In the genomic region with DNA sequence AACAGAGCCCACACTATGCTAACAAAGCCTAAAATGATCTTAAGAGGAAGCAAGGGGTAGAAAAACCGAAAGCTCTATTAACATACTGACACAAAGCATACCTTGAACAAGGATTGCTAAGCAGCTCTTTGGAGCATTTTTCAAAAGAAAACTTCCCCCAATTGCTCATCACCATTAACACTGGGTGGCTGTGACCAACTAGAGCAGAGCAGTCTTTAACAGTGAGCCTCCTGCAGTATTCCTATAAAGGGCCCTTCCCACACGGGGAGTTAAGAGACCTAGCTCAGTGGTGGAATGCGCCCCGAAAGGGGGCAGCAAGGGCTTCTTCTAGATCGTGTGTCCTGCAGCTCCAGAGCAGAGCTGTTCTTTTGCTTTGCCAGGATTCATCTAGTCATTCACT, we compare ENCODE assay signal across 19 mouse cellular contexts.
DNase-seq lines count a peak whose midpoint lies in the region; ATAC-seq and TF ChIP-seq lines count a peak whose summit lies in the region.
"Had no signal": no experiment of that assay in that cellular context is flagged by ENCODE, and none has a peak within 500 bp of the region (broad histone marks: within the 10 kb centered on the region; RNA-seq: fewer than 3 reads in every experiment).

No protein-coding gene starts in this region.

- no peak for TF ChIP-seq EP300 in CH12.LX (IDR thresholded peaks at IDR 0.05; ENCODE audit: low read length)

- H3K4me1 ChIP-seq in kidney, embryonic 16.5 days (ENCODE audit: insufficient read depth, low read length): no peaks in the 10 kb centered on the region
- peaks cover 0 to 27% of the 10 kb centered on the region in 2 experiments; a peak in 3 of 4 replicates for H3K4me1 ChIP-seq in CH12.LX (ENCODE audit: control insufficient read depth in 1 of 2, insufficient read depth in 2 of 2)
- peaks cover 17% of the 10 kb centered on the region for H3K4me1 ChIP-seq in midbrain, embryonic 14.5 days (ENCODE audit: control insufficient read depth, insufficient read depth, low read length)

- no peak for TF ChIP-seq RAD21 in CH12.LX (IDR thresholded peaks at IDR 0.05; ENCODE audit: low read depth, low read length)

- no peaks in the 10 kb centered on the region for H3K9me3 ChIP-seq in kidney, embryonic 16.5 days (ENCODE audit: low read length)
- H3K9me3 ChIP-seq in CH12.LX (replicated peaks; ENCODE audit: low read length): no peaks in the 10 kb centered on the region
- no peaks in the 10 kb centered on the region for H3K9me3 ChIP-seq in midbrain, embryonic 14.5 days (ENCODE audit: control insufficient read depth, low read length)
- H3K9me3 ChIP-seq: limb, embryonic 10.5 days; megakaryocyte, embryonic 14.5 days had no signal

- no peak overlapping the region for H3K4me2 ChIP-seq in kidney, embryonic 16.5 days (replicated peaks; ENCODE audit: low read depth, low read length)
- no peak overlapping the region for H3K4me2 ChIP-seq in CH12.LX (ENCODE audit: insufficient read depth, low read depth, poor library complexity, severe bottlenecking)
- no peak overlapping the region for H3K4me2 ChIP-seq in midbrain, embryonic 14.5 days (ENCODE audit: low read length)
- H3K4me2 ChIP-seq: heart, embryonic 12.5 days had no signal

- H3K4me3 ChIP-seq in kidney, embryonic 16.5 days (ENCODE audit: low read length): no peak overlapping the region
- H3K4me3 ChIP-seq in CH12.LX (replicated peaks in 1 of 3; ENCODE audit: low read depth in 2 of 3, low read length in 2 of 3, poor library complexity in 1 of 3): no peak overlapping the region
- H3K4me3 ChIP-seq in midbrain, embryonic 14.5 days (replicated peaks; ENCODE audit: low read depth, low read length): no peak overlapping the region
- H3K4me3 ChIP-seq: heart, embryonic 12.5 days; limb, embryonic 10.5 days; megakaryocyte, embryonic 14.5 days had no signal

- no peak for ATAC-seq in kidney, embryonic 16.5 days (ENCODE audit: low FRiP score, low TSS enrichment)
- ATAC-seq in midbrain, embryonic 14.5 days (ENCODE audit: low FRiP score, low TSS enrichment): no peak
- ATAC-seq: activated CD4-positive, CD25-positive, alpha-beta regulatory T cell, adult 4 months; lung, postnatal 0 days had no signal

- WGBS in kidney, embryonic 16.5 days: 56% methylated on average over 5 of the region's 5 CpGs
- WGBS in midbrain, embryonic 14.5 days: 32% methylated on average over 5 of the region's 5 CpGs

- H3K27me3 ChIP-seq in kidney, embryonic 16.5 days (ENCODE audit: insufficient read depth, low read length): no peaks in the 10 kb centered on the region
- H3K27me3 ChIP-seq in CH12.LX (replicated peaks): no peaks in the 10 kb centered on the region
- H3K27me3 ChIP-seq in midbrain, embryonic 14.5 days (ENCODE audit: control insufficient read depth, insufficient read depth, low read length): no peaks in the 10 kb centered on the region
- H3K27me3 ChIP-seq: heart, embryonic 12.5 days; megakaryocyte, embryonic 14.5 days had no signal

- H3K36me3 ChIP-seq in kidney, embryonic 16.5 days (ENCODE audit: insufficient read depth, low read length): 0 out of 2 replicates have a peak, but pooled peaks cover 6% of the 10 kb centered on the region
- peaks cover 0 to 25% of the 10 kb centered on the region in 2 experiments for H3K36me3 ChIP-seq in CH12.LX (replicated peaks in 1 of 2; ENCODE audit: control insufficient read depth in 1 of 2, insufficient read depth in 1 of 2, low read length in 1 of 2)
- H3K36me3 ChIP-seq in midbrain, embryonic 14.5 days (ENCODE audit: control insufficient read depth, insufficient read depth, low read length): no peaks in the 10 kb centered on the region
- H3K36me3 ChIP-seq: limb, embryonic 10.5 days had no signal

- in situ Hi-C loops in CH12.LX (cut with MboI; ENCODE audit: low pct_ligation_motif_present, low pct_unique_long_range_greater_than_20kb, low sequenced_read_pairs): no loop called here

- H3K27ac ChIP-seq in kidney, embryonic 16.5 days (ENCODE audit: low read length): peak overlapping the region; percentile 55; the same call in 1 of the 2 replicates
- H3K27ac ChIP-seq in CH12.LX (ENCODE audit: insufficient read depth, low read depth): no peak overlapping the region
- H3K27ac ChIP-seq in midbrain, embryonic 14.5 days (replicated peaks; ENCODE audit: low read depth, low read length): 0 out of 2 replicates have a peak overlapping the region, but pooled peaks have one; percentile 13
- H3K27ac ChIP-seq: limb, embryonic 10.5 days; liver, embryonic 14.5 days had no signal

- peak; percentile 30 for DNase-seq in embryo, embryonic 11 days
- no peak for DNase-seq in embryo, embryonic 10 days (ENCODE audit: low spot score)
- no peak for DNase-seq in kidney, postnatal 10 days
- peak; percentile 36 for DNase-seq in CH12.LX (ENCODE audit: extremely low read depth)
- peak; percentile 26 for DNase-seq in midbrain, embryonic 14.5 days
- no peak for DNase-seq in thymus, postnatal 25 days
- DNase-seq in layer of hippocampus, adult 9-10 months (ENCODE audit: low spot score): no peak
- DNase-seq: cerebellum, postnatal 36 days; gastrocnemius, postnatal 36 days; heart, postnatal 4 days; kidney, adult 11 months; kidney, postnatal 36 days had no signal

- dilution Hi-C loops in CH12.LX (cut with MboI; ENCODE audit: extremely low pct_ligation_motif_present, extremely low pct_unique_long_range_greater_than_20kb, low sequenced_read_pairs): no loop called here

- H3K79me2 ChIP-seq in CH12.LX (replicated peaks; ENCODE audit: control insufficient read depth, extremely low read depth, insufficient read depth, poor library complexity, severe bottlenecking): no peaks in the 10 kb centered on the region

- TF ChIP-seq CTCF in CH12.LX (conservative IDR thresholded peaks at IDR 0.05 in 1 of 2, IDR thresholded peaks at IDR 0.05 in 1 of 2; ENCODE audit: low read depth in 2 of 2, low read length in 2 of 2): no peak

- no peak overlapping the region for H3K9ac ChIP-seq in kidney, embryonic 16.5 days (replicated peaks; ENCODE audit: low read length)
- no peak overlapping the region for H3K9ac ChIP-seq in CH12.LX (ENCODE audit: insufficient read depth, low read depth)
- H3K9ac ChIP-seq in midbrain, embryonic 14.5 days (replicated peaks; ENCODE audit: low read length): no peak overlapping the region; the same call in 1 of the 2 replicates
- H3K9ac ChIP-seq: heart, embryonic 12.5 days; liver, embryonic 14.5 days had no signal

- no peak for TF ChIP-seq POLR2A in CH12.LX (IDR thresholded peaks at IDR 0.05; ENCODE audit: low read depth, low read length)

TF ChIP-seq in CH12.LX, 34 proteins besides CTCF, POLR2A, EP300 and RAD21:
- TF ChIP-seq PAX5 (IDR thresholded peaks at IDR 0.05; ENCODE audit: low read length): no peak
- no peak for TF ChIP-seq MAFK (IDR thresholded peaks at IDR 0.05; ENCODE audit: insufficient replicate concordance, low read length)
- no peak for TF ChIP-seq SMC3 (IDR thresholded peaks at IDR 0.05; ENCODE audit: low read depth, low read length)
- no peak for TF ChIP-seq NRF1 (IDR thresholded peaks at IDR 0.05; ENCODE audit: low read depth, low read length)
- 0 out of 2 replicates have a peak, but pooled peaks have one; percentile 50 for TF ChIP-seq ZNF384 (IDR thresholded peaks at IDR 0.05; ENCODE audit: low read depth, low read length)
- TF ChIP-seq KAT2A (IDR thresholded peaks at IDR 0.05; ENCODE audit: insufficient replicate concordance, low read length): no peak
- TF ChIP-seq ETS1 (conservative IDR thresholded peaks at IDR 0.05; ENCODE audit: low read depth, low read length): no peak

Comparison
In these comparisons a context has a peak if more than half of its experiments do, and no peak if none do; other contexts are left out.
1. DNase-seq: peak in embryo, embryonic 11 days (single experiment), CH12.LX (single experiment) and midbrain, embryonic 14.5 days (single experiment); none in embryo, embryonic 10 days (single experiment), kidney, postnatal 10 days (single experiment), thymus, postnatal 25 days (single experiment) and layer of hippocampus, adult 9-10 months (single experiment).